Mouse (Mus musculus) MEL (cell line): Measurements from ENCODE around the gene Ranbp17.

Experiments
- CHD1 ChIP-seq: IDR thresholded peaks from 2 replicates; pipeline ENCODE4 v1.6.1; 2012; ENCODE audit warnings: low read depth, mild to moderate bottlenecking, inconsistent platforms, low read length, improper control_type of control experiment
- CHD2 ChIP-seq: IDR thresholded peaks from 2 replicates; pipeline ENCODE4 v1.6.1; 2011; ENCODE audit warnings: low read length, improper control_type of control experiment
- CTCF ChIP-seq, 3 experiments: IDR thresholded peaks in 2 of 3; conservative IDR thresholded peaks in 1 of 3; 2 replicates each; pipeline ENCODE4 v1.5.1; 2011 to 2012; ENCODE audit warnings: low read length in 3 of 3, low read depth in 2 of 3, mild to moderate bottlenecking in 2 of 3, improper control_type of control experiment in 1 of 3, inconsistent platforms in 1 of 3, mixed read lengths in 1 of 3, moderate library complexity in 1 of 3; ENCODE audit not compliant: control insufficient read depth in 1 of 3, insufficient read depth in 1 of 3, poor library complexity in 1 of 3, severe bottlenecking in 1 of 3
- HCFC1 ChIP-seq: IDR thresholded peaks from 2 replicates; pipeline ENCODE4 v1.6.1; 2012; ENCODE audit warnings: low read depth, mild to moderate bottlenecking, inconsistent platforms, low read length, improper control_type of control experiment, moderate library complexity
- JUND ChIP-seq: IDR thresholded peaks from 2 replicates; pipeline ENCODE4 v1.6.1; 2011; ENCODE audit warnings: low read depth, mild to moderate bottlenecking, improper control_type of control experiment, low read length
- MAFK ChIP-seq: IDR thresholded peaks from 2 replicates; pipeline ENCODE4 v1.6.1; 2011; ENCODE audit warnings: low read depth, mild to moderate bottlenecking, low read length, improper control_type of control experiment, borderline replicate concordance
- MAX ChIP-seq: IDR thresholded peaks from 2 replicates; pipeline ENCODE4 v1.6.1; 2011; ENCODE audit warnings: low read length, improper control_type of control experiment
- NELFE ChIP-seq: IDR thresholded peaks from 2 replicates; pipeline ENCODE4 v1.6.1; 2011; ENCODE audit warnings: low read depth, low read length, improper control_type of control experiment
- POLR2A ChIP-seq, 2 experiments: IDR thresholded peaks; 2 replicates each; pipeline ENCODE4 v1.6.1; 2011 to 2012; ENCODE audit warnings: low read length in 2 of 2, mild to moderate bottlenecking in 2 of 2, control low read depth in 1 of 2, improper control_type of control experiment in 1 of 2, low read depth in 1 of 2, moderate library complexity in 1 of 2; ENCODE audit not compliant: control insufficient read depth in 1 of 2, insufficient read depth in 1 of 2, poor library complexity in 1 of 2
- RAD21 ChIP-seq: IDR thresholded peaks from 2 replicates; pipeline ENCODE4 v1.6.1; 2011; ENCODE audit warnings: mild to moderate bottlenecking, low read depth, low read length, improper control_type of control experiment
- RCOR1 ChIP-seq: IDR thresholded peaks from 2 replicates; pipeline ENCODE4 v1.6.1; 2012; ENCODE audit warnings: low read depth, mild to moderate bottlenecking, inconsistent platforms, low read length, improper control_type of control experiment
- USF1 ChIP-seq: IDR thresholded peaks from 2 replicates; pipeline ENCODE4 v1.6.1; 2014; ENCODE audit warnings: low read depth, mild to moderate bottlenecking, inconsistent platforms, low read length, improper control_type of control experiment, moderate library complexity
- USF2 ChIP-seq, 2 experiments: IDR thresholded peaks; 2 replicates each; pipeline ENCODE4 v1.6.1; 2011 to 2012; ENCODE audit warnings: improper control_type of control experiment in 2 of 2, low read length in 2 of 2, borderline replicate concordance in 1 of 2, inconsistent platforms in 1 of 2, low read depth in 1 of 2, mild to moderate bottlenecking in 1 of 2; ENCODE audit not compliant: insufficient read depth in 1 of 2

GRCm38 (mm10) chr11:33207411-33207810 is 306.1 kb downstream of the Ranbp17 start:
- TF ChIP-seq JUND = no peak
- TF ChIP-seq CHD1 = no peak
- TF ChIP-seq NELFE = no peak
- TF ChIP-seq RCOR1 = no peak
- no peak for TF ChIP-seq CTCF (IDR thresholded peaks at IDR 0.05 in 2 of 3, conservative IDR thresholded peaks at IDR 0.05 in 1 of 3; ENCODE audit: control insufficient read depth in 1 of 3, insufficient read depth in 1 of 3, low read depth in 2 of 3, low read length in 3 of 3, poor library complexity in 1 of 3, severe bottlenecking in 1 of 3)
- TF ChIP-seq POLR2A (IDR thresholded peaks at IDR 0.05; ENCODE audit: control insufficient read depth in 1 of 2, insufficient read depth in 1 of 2, low read depth in 1 of 2, low read length in 2 of 2, poor library complexity in 1 of 2) = no peak
- no peak for TF ChIP-seq RAD21
- TF ChIP-seq MAFK = no peak
- TF ChIP-seq USF2 (IDR thresholded peaks at IDR 0.05; ENCODE audit: borderline replicate concordance in 1 of 2, insufficient read depth in 1 of 2, low read depth in 1 of 2, low read length in 2 of 2) = no peak
- no peak for TF ChIP-seq USF1
- no peak for TF ChIP-seq MAX
- no peak for TF ChIP-seq HCFC1
- no peak for TF ChIP-seq CHD2
